Mouse (Mus musculus) heart, adult 8-10 months (tissue): Measurements from ENCODE around the gene Insm2. TPM values are rescaled to one million over a fixed set of nuclear protein-coding genes. Genes with fewer than 3 reads are reported as not detected.
"Not testable (repeated sequence)": the region's sequence is repeated elsewhere in the genome, so short reads cannot be mapped to it uniquely, and the experiment has no call there.

ENCODE experiments used
- DNase-seq: peaks from one replicate; pipeline ENCODE4 v3.0.0; 2022; ENCODE audit warnings: low spot score
- total RNA-seq, 4 experiments: library from RNA; stranded (reverse); gene quantifications; 2 replicates each; pipeline ENCODE4 v1.2.4; 2022

Insm2 gene
- total RNA-seq = not detected

- DNase-seq = no peak
These were observed at the start of gene Insm2 for GRCm38 (mm10) chr12:55598887-55599561. Insm2 (plus strand) TSS chr12:55599427.

- DNase-seq = not testable (repeated sequence)
These were observed 44.3 kb upstream of the Insm2 start for GRCm38 (mm10) chr12:55554901-55555300.

GRCm38 (mm10) chr12:55557866-55558265 lies 41.4 kb upstream of the Insm2 start:
- DNase-seq = no peak

GRCm38 (mm10) chr12:55559184-55559855 lies 39.9 kb upstream of the Insm2 start:
- no peak for DNase-seq

GRCm38 (mm10) chr12:55560025-55560690 lies 39.1 kb upstream of the Insm2 start:
- DNase-seq = no peak

GRCm38 (mm10) chr12:55563742-55564141 lies 35.5 kb upstream of the Insm2 start:
- no peak for DNase-seq

GRCm38 (mm10) chr12:55564187-55564963 lies 34.9 kb upstream of the Insm2 start:
- no peak for DNase-seq

GRCm38 (mm10) chr12:55565206-55565605 lies 34.0 kb upstream of the Insm2 start, which contains the start of gene Aldoart2:
Aldoart2 (plus strand) TSS chr12:55565239.
- no peak for DNase-seq

- DNase-seq = no peak
These were observed 33.4 kb upstream of the Insm2 start for GRCm38 (mm10) chr12:55565867-55566266.

GRCm38 (mm10) chr12:55566837-55567236 lies 32.4 kb upstream of the Insm2 start:
- DNase-seq = no peak

- DNase-seq = no peak
These were observed 30.8 kb upstream of the Insm2 start for GRCm38 (mm10) chr12:55568466-55568865.

GRCm38 (mm10) chr12:55569676-55570075 lies 29.6 kb upstream of the Insm2 start:
- peak; percentile 14 for DNase-seq

GRCm38 (mm10) chr12:55570646-55571045 lies 28.6 kb upstream of the Insm2 start:
- no peak for DNase-seq

GRCm38 (mm10) chr12:55571181-55571580 lies 28.0 kb upstream of the Insm2 start:
- DNase-seq = no peak

- no peak for DNase-seq
These were observed 27.6 kb upstream of the Insm2 start for GRCm38 (mm10) chr12:55571661-55572060.

GRCm38 (mm10) chr12:55573089-55573488 lies 26.1 kb upstream of the Insm2 start:
- no peak for DNase-seq

GRCm38 (mm10) chr12:55573794-55574193 lies 25.4 kb upstream of the Insm2 start:
- no peak for DNase-seq

GRCm38 (mm10) chr12:55586936-55587335 lies 12.3 kb upstream of the Insm2 start:
- not testable (repeated sequence) for DNase-seq

- DNase-seq = no peak
These were observed 715 bp upstream of the Insm2 start for GRCm38 (mm10) chr12:55598537-55598886.

- peak; percentile 7 for DNase-seq
These were observed 644 bp downstream of the Insm2 start for GRCm38 (mm10) chr12:55599639-55600502.

- DNase-seq = no peak
These were observed 1.3 kb downstream of the Insm2 start for GRCm38 (mm10) chr12:55600503-55600994.
